Mouse (Mus musculus) right cerebral cortex, postnatal 14 days (tissue): Measurements from ENCODE around the gene Ptn.

Experiments used
- DNase-seq: peaks from one replicate; pipeline ENCODE4 v3.0.0; 2022

Ptn gene

DNA sequence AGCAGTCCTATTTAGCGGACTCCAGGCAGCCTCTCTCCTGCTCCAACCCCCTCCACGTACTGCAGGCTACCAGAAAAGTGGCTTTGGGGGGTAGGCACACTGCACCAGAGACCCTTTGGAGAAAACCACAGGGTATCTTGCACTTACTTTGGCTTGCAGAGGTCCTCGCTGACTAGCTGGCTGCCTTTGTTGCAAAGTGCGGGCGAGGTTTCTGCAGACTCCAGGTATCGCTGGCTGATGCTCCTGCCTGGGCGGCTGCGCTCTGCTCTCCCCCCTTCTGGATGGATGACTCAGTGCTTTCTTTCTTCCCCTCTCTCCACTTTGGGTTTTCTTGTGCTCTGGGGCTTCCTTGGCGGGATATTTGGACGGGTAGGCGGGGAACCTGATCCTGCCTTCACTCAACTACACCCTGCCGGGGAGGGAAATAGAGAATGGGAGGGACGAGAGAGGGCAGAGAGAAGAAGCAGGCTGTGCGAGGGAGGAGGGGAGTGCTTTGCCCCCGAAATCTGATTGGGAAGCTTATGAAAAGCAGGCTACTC is at the start of gene Ptn:
Gene Ptn (minus strand): TSS at position 474 of the 539 bp plus-strand sequence.
- DNase-seq: peak; percentile 44

GRCm38 (mm10) chr6:36858258-36859041 is 48.4 kb upstream of the Ptn start:
- DNase-seq: no peak

DNA sequence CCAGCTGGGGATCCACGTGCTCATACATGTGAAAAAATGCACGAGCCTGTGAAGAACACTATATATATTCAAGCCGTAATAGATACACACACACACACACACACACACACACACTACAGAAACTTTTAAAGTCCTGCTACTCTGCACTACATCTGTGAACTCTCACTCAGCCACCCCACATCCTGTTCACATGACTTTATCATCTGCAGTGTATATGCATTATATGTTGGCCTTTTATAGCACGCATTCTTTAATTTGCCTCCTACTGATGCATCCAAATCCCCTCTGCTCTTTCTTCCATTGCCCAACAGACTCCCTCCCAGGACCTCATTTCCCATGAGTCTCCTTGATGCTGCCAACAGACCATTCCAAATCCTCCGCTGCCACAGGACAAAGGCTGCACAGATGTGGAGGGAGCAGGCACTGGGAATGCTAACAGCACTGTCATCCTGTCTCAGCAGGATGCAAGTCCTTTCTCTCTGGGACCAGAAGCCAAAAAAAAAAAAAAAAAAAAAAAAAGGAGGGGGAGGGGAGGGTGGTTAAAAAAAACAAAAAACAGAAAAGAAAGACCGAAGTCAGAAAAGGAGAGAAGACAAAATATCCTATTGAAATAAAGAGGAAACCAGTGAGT is 47.7 kb upstream of the Ptn start:
- DNase-seq: no peak

GRCm38 (mm10) chr6:36850422-36851129 is 40.6 kb upstream of the Ptn start:
- DNase-seq: peak; percentile 84

- no peak for DNase-seq
These were observed 35.3 kb upstream of the Ptn start for GRCm38 (mm10) chr6:36845288-36845687.

DNA sequence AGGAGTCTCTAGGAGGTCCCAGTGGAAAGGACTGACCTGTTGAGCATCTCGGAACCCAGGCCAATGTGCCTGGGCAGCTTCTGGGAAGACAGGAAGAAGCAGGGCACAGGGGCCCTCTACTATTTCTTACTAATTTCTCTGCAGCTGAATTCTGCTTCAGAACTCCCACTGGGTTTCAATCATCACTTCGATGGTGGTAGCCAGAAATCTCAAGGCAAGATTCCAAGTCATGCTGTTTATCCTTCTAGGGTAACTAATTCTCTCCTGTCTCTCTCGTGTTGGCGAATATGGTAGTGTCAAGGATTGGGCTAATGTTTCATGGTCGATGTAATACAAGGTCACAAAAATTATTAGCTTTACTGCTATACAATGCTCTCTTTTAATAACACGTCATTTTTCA is 34.2 kb upstream of the Ptn start:
- DNase-seq: no peak

GRCm38 (mm10) chr6:36843031-36843488 is 33.0 kb upstream of the Ptn start:
- peak; percentile 23 for DNase-seq

GRCm38 (mm10) chr6:36842101-36842922 is 32.3 kb upstream of the Ptn start:
- DNase-seq: no peak

- DNase-seq: no peak
These were observed 31.7 kb upstream of the Ptn start for GRCm38 (mm10) chr6:36841701-36842100.

- DNase-seq: no peak
These were observed 31.2 kb upstream of the Ptn start for GRCm38 (mm10) chr6:36841174-36841573.

- DNase-seq: no peak
These were observed 28.7 kb upstream of the Ptn start for GRCm38 (mm10) chr6:36838747-36839146.

- DNase-seq: no peak
These were observed 25.3 kb upstream of the Ptn start for GRCm38 (mm10) chr6:36835351-36835750.

- DNase-seq: no peak
These were observed 24.8 kb upstream of the Ptn start for GRCm38 (mm10) chr6:36834695-36835265.

DNA sequence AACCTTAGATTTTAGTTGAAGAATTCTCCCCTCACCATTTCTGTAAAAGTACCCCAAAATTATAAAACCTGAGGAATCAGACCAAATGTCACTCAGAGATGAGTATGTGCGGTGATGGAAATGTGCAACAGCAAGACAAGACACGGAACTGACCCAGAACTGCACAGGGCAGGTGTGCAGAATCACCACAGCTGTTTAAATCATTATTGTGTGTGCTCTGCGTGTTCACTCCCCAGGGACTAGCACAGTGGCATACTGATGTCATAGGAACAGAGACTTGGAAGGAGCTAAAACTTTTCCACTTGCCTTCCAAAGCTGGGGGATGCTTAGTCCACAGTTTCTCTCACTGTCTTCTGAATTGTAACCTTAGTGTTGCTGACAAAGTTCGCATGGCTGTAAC is 22.7 kb upstream of the Ptn start:
- no peak for DNase-seq

DNA sequence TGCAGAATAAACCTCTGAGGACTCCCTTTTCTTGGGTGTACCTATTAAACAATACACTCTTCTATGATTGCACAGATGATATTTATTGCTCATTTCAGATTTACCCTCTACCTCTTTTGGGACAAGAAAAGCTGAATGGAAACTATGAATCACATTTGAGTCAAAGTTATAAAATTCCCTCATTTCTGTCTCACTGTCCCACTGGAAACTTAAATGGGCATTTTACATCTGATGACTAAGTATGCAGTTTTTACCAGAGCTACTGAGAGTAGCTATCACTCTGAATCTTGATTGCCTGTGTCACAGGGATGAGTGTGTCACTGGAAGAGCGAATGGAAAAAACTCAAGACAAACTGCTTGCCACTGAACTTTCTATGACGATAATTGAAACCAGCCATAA is 22.2 kb upstream of the Ptn start:
- no peak for DNase-seq

GRCm38 (mm10) chr6:36830371-36830925 is 20.4 kb upstream of the Ptn start:
- DNase-seq: no peak

GRCm38 (mm10) chr6:36819784-36820050 is 9.7 kb upstream of the Ptn start:
- no peak for DNase-seq

- DNase-seq: peak; percentile 75
These were observed 9.2 kb upstream of the Ptn start for GRCm38 (mm10) chr6:36819019-36819783.

- no peak for DNase-seq
These were observed 8.4 kb upstream of the Ptn start for GRCm38 (mm10) chr6:36818281-36819018.

- no peak for DNase-seq
These were observed 6.6 kb upstream of the Ptn start for GRCm38 (mm10) chr6:36816666-36817065.

- DNase-seq: no peak
These were observed 6.0 kb upstream of the Ptn start for GRCm38 (mm10) chr6:36815992-36816391.
